Mouse (Mus musculus) monocyte, adult 5-6 weeks (primary cell): ENCODE measurements around the gene Pnlip. TPM values are rescaled to one million over a fixed set of nuclear protein-coding genes. Genes with fewer than 3 reads are reported as not detected.

ENCODE experiments used
- ATAC-seq: fragments of 153-309, 156-312 bp; replicated peaks from 2 replicates; pipeline ENCODE4 v1.8.0; 2017; ENCODE audit warnings: mild to moderate bottlenecking; ENCODE audit not compliant: low TSS enrichment, insufficient number of reproducible peaks, severe bottlenecking, poor library complexity, low FRiP score
- total RNA-seq: library from RNA; stranded (forward); fragments of 200-1000, 200-491, 200-594 nt; gene quantifications from 3 replicates; pipeline ENCODE4 v1.2.3, GENCODE M21; 2017

The Pnlip gene
- total RNA-seq: not detected in 3 replicates

GRCm38 (mm10) chr19:58652198-58652597, at the start of gene Pnlip:
TSS of gene Pnlip (plus strand) at chr19:58652498.
- no peak for ATAC-seq

GRCm38 (mm10) chr19:58609716-58610115, 42.6 kb upstream of the Pnlip start:
- no peak for ATAC-seq

- ATAC-seq: no peak
These were observed 39.6 kb upstream of the Pnlip start for GRCm38 (mm10) chr19:58612745-58613144.

DNA sequence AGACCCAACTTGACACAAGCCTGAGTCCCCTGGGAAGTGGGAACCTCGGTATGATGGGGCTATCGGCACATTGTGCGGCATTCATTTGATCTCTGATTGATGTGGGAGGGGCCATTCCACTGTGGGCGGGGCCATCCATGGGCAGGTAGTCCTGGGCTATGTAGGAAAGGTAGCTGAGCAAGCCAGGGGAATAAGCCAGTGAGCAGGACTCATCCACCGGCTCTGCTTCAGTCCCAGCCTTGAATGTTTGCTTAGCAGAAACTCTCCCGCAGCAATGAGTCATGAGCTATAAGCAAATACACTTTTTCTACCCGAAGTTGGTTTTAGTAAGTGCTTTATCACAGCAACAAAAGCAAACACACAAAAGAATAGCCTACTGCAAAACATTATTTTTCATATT, 35.7 kb upstream of the Pnlip start:
- no peak for ATAC-seq

DNA sequence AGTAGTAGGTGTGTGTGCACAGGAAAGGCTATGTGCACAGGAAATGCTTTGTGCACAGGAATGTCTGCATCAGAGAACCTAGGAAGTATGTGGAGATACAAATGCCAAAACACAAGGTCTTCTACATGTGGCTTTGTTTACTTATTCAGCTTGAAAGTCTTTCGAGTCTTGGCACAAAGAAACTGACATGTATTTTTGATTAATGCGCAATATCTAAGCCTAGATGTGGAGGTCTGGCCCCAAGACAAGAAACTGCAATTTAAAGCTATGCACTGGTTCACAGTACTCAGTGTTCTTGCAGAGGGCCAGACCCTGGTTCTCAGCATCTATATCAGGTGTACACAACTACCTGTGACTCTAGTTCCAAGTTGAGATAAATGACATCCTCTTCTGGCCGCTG, 31.6 kb upstream of the Pnlip start:
- no peak for ATAC-seq

DNA sequence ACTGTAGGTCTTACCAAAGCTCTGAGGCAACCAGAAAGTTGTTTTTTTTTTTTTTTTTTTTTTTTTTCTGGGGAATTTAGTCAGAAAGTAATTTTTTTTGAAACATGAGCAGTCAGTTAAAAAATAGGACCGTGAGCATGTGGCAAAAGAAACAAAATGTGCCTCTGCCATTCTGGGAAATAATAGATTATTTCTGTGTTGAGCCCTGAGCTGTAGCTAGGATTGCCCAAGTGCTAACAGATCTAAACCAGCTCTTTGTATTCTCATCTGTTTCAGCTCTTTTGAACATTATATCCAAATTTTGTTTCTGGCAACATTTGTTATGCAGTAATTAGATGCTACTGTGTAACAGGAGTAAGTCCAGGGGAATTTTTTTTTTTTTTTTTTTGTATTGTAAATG, 30.7 kb upstream of the Pnlip start:
- ATAC-seq: no peak

GRCm38 (mm10) chr19:58624799-58625198, 27.5 kb upstream of the Pnlip start:
- ATAC-seq: no peak

- no peak for ATAC-seq
These were observed 26.9 kb upstream of the Pnlip start for GRCm38 (mm10) chr19:58625254-58625947.

DNA sequence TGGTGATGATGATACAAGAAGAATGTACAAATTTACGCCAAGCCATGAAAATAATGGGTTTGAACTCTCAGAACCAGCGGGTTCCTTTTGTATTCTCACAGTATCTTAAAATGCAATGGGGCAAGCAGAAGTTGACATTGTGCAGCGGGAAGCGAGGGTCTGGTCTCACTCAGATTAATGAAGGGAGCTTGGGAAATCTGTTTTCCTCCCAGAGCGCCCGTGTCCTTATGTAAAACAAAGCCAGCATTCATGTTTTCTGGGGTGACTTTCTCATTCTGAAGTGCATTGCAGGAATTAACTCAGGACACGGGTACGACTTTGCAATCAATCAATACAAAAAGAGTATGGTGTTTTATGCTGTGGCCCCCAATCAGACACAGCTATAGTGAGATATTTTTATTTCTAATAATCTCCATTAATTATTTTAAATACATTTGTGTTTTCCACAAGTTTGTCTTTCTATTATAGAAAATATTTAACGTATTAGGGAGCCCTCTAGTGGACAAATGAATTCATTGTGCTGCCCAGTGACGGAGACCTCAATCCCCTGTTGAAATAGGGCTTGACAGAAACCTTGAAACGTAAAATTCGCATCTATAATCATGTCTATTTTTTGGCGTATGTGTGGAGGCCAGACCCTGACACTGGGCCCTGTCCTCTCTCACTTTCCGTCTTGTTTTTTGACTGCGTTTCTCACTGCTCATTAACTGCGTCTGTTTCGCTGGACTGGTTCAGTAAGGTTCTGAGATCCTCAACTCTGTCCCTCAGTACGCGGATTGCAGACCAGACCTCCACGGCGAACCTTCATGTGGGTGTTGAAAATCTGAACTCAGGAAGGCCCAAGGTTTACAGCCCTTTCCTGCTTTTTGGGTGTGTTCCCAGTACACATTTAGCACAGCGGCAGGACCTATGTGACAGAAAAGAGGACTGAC, 24.6 kb upstream of the Pnlip start:
- no peak for ATAC-seq

DNA sequence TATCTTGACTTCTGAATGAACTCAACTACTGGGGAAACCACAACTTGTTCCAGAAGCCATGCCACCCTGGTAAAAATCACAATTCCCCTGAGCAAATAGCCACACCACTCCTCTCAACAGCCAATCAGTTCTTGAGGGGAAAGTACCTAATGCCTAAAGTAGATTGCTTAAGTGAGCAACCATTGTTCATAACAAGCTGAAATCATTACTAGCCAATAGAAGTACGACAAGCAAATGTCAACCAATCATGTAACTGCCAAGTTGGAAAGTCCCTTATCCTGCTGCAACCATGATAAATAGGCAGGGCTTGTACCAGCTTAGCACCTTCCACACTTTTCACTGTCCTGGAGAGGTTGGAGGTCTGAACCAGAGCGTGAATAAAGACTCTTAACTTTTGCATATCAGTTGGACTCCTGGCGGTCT, 22.9 kb upstream of the Pnlip start:
- ATAC-seq: no peak

- no peak for ATAC-seq
These were observed 2.3 kb upstream of the Pnlip start for GRCm38 (mm10) chr19:58650036-58650435.

GRCm38 (mm10) chr19:58662098-58662497, 9.8 kb downstream of the Pnlip start:
- ATAC-seq: no peak

- ATAC-seq: no peak
These were observed 11.0 kb downstream of the Pnlip start for GRCm38 (mm10) chr19:58663317-58663716.

- ATAC-seq: no peak
These were observed 12.6 kb downstream of the Pnlip start for GRCm38 (mm10) chr19:58664901-58665300.

- no peak for ATAC-seq
These were observed 22.3 kb downstream of the Pnlip start for GRCm38 (mm10) chr19:58674644-58675043.

- ATAC-seq: no peak
These were observed 24.8 kb downstream of the Pnlip start for GRCm38 (mm10) chr19:58677117-58677516.

DNA sequence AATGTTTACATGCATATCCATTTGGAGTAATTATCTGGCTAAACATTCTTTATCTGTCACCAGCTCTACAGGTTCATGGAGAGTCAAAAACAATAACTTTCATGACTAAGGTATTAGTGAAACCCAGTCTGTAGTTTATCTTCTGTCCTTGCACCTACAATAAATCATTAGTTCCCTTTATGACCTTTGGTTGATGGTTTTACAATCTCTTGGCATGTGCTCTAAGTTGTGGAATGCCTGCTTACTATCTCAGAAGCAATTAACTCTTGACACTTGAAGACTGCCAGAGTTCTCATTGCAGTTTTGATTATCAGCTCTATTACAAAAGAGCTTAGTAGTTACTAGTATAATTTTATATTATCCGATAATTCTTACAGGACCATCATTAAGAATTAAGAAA, 36.6 kb downstream of the Pnlip start:
- no peak for ATAC-seq

GRCm38 (mm10) chr19:58695314-58695713, 43.0 kb downstream of the Pnlip start:
- ATAC-seq: no peak

DNA sequence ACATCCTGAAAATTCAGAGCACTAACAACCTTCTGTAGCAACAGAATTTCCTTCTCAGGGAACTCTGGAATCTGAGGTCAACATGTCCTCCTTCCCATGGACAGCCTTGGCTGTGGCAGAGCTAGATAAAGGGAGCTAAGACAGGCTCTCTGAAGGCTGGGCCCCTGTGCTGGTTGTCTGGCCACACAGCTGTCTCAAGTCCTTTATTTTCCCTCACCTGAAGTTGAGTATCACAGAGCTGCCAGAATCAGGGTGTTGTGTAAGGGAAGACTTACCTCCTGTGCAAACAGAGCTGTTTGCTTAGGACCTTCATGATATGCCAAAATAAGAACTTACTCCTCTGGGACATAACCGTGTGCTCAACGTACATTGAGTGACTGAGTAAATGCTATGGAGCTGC, 43.9 kb downstream of the Pnlip start:
- ATAC-seq: no peak

- ATAC-seq: no peak
These were observed 52.3 kb downstream of the Pnlip start for GRCm38 (mm10) chr19:58704556-58704955.
